In genomic region chr3:98353892-98354291, GRCm38 (mm10) we compare ENCODE assay signal across 10 mouse cellular contexts. TPM values are rescaled to one million over a fixed set of nuclear protein-coding genes. Genes with fewer than 3 reads are reported as not detected.
DNase-seq lines count a peak whose midpoint lies in the region; ATAC-seq and TF ChIP-seq lines count a peak whose summit lies in the region.
"Had no signal": no experiment of that assay in that cellular context is flagged by ENCODE, and none has a peak within 500 bp of the region (broad histone marks: within the 10 kb centered on the region; RNA-seq: fewer than 3 reads in every experiment).

No protein-coding gene starts in this region.

- H3K36me3 ChIP-seq in hindbrain, embryonic 14.5 days (replicated peaks; ENCODE audit: control insufficient read depth, insufficient read depth) = no peaks in the 10 kb centered on the region
- H3K36me3 ChIP-seq in hindbrain, embryonic 16.5 days (ENCODE audit: control insufficient read depth, insufficient read depth, low read length) = no peaks in the 10 kb centered on the region
- H3K36me3 ChIP-seq: limb, embryonic 13.5 days; stomach, embryonic 15.5 days had no signal

- TF ChIP-seq CTCF in layer of hippocampus, adult 2 months (conservative IDR thresholded peaks at IDR 0.05) = peak; percentile 86

- H3K9ac ChIP-seq in hindbrain, embryonic 14.5 days = no peak overlapping the region
- no peak overlapping the region for H3K9ac ChIP-seq in hindbrain, embryonic 16.5 days (ENCODE audit: low read depth, low read length)
- H3K9ac ChIP-seq: limb, embryonic 13.5 days; stomach, embryonic 15.5 days had no signal

- H3K4me1 ChIP-seq in hindbrain, embryonic 14.5 days (replicated peaks; ENCODE audit: control insufficient read depth, insufficient read depth, low read length) = peaks cover 3% of the 10 kb centered on the region; the same call in 1 of the 2 replicates
- peaks cover 4% of the 10 kb centered on the region; the same call in 1 of the 2 replicates for H3K4me1 ChIP-seq in hindbrain, embryonic 16.5 days (ENCODE audit: control insufficient read depth, insufficient read depth, low read depth, low read length)
- H3K4me1 ChIP-seq: stomach, embryonic 15.5 days had no signal

- H3K4me3 ChIP-seq in hindbrain, embryonic 14.5 days (replicated peaks; ENCODE audit: low read length) = no peak overlapping the region
- H3K4me3 ChIP-seq in hindbrain, embryonic 16.5 days (ENCODE audit: low read length) = no peak overlapping the region
- H3K4me3 ChIP-seq in layer of hippocampus, adult 2 months = no peak overlapping the region
- H3K4me3 ChIP-seq: limb, embryonic 13.5 days; stomach, embryonic 15.5 days had no signal

- no peaks in the 10 kb centered on the region for H3K27me3 ChIP-seq in hindbrain, embryonic 14.5 days (ENCODE audit: control insufficient read depth, insufficient read depth, low read length)
- H3K27me3 ChIP-seq in hindbrain, embryonic 16.5 days (replicated peaks; ENCODE audit: control insufficient read depth, insufficient read depth, low read length) = no peaks in the 10 kb centered on the region
- H3K27me3 ChIP-seq: limb, embryonic 13.5 days; stomach, embryonic 15.5 days had no signal

- WGBS in hindbrain, embryonic 14.5 days = 34% methylated on average over 7 of the region's 7 CpGs
- WGBS in hindbrain, embryonic 16.5 days = 30% methylated on average over 7 of the region's 7 CpGs

- no peaks in the 10 kb centered on the region for H3K9me3 ChIP-seq in hindbrain, embryonic 14.5 days (ENCODE audit: control insufficient read depth, low read length)
- H3K9me3 ChIP-seq in hindbrain, embryonic 16.5 days (ENCODE audit: control insufficient read depth, low read length) = no peaks in the 10 kb centered on the region
- H3K9me3 ChIP-seq: limb, embryonic 13.5 days; stomach, embryonic 15.5 days had no signal

- ATAC-seq in hindbrain, embryonic 14.5 days (ENCODE audit: low FRiP score) = no peak
- ATAC-seq in hindbrain, embryonic 16.5 days = no peak
- ATAC-seq in megakaryocyte progenitor cell, adult 5-6 weeks (replicated peaks; ENCODE audit: poor library complexity) = peak; percentile 40

- no peak overlapping the region for H3K4me2 ChIP-seq in hindbrain, embryonic 14.5 days (replicated peaks)
- H3K4me2 ChIP-seq in hindbrain, embryonic 16.5 days (ENCODE audit: low read length) = no peak overlapping the region
- H3K4me2 ChIP-seq: limb, embryonic 13.5 days; stomach, embryonic 15.5 days had no signal

- H3K27ac ChIP-seq in hindbrain, embryonic 14.5 days = no peak overlapping the region
- H3K27ac ChIP-seq in hindbrain, embryonic 16.5 days (ENCODE audit: low read depth, low read length) = no peak overlapping the region
- H3K27ac ChIP-seq in layer of hippocampus, adult 2 months = no peak overlapping the region
- H3K27ac ChIP-seq: limb, embryonic 13.5 days; stomach, embryonic 15.5 days had no signal

- peak; percentile 88 for DNase-seq in hindbrain, embryonic 14.5 days (ENCODE audit: low spot score)
- DNase-seq in ES-CJ7 (ENCODE audit: low read depth, low spot score) = peak; percentile 52
- peak; percentile 67 for DNase-seq in cerebellum, adult 9-10 months
- DNase-seq in gastrocnemius, postnatal 10 days = peak; percentile 71
- peak; percentile 59 to 79 for DNase-seq in layer of hippocampus, adult 2 months (ENCODE audit: low spot score in 2 of 2)
- peak; percentile 72 for DNase-seq in thymus, postnatal 0 days (ENCODE audit: low spot score)

RNA-seq across cellular contexts. Expression of gene Phgdh, which starts 14.1 kb away (rescaled TPM):
- polyA plus RNA-seq in hindbrain, embryonic 14.5 days (2014; fragmentation: Nextera tagmentation; extraction: Ambion mirVana) = 160 and 173 TPM in 2 replicates
- 197 and 219 TPM in 2 replicates for polyA plus RNA-seq in hindbrain, embryonic 16.5 days (2015; fragmentation: Nextera tagmentation; extraction: Ambion mirVana)
- total RNA-seq in gastrocnemius, postnatal 10 days (2021) = 10 to 100 TPM; 13.4 to 16.9 TPM
- total RNA-seq in layer of hippocampus, adult 2 months (2021) = 10 to 100 TPM; 66.8 to 82.0 TPM
- total RNA-seq in megakaryocyte progenitor cell, adult 5-6 weeks (2015) = 108 and 138 TPM in 2 replicates
- total RNA-seq in megakaryocyte progenitor cell, adult 5-6 weeks (2017) = 493 and 521 TPM in 2 replicates
- polyA plus RNA-seq in thymus, postnatal 0 days (2015; fragmentation: Nextera tagmentation; extraction: Ambion mirVana) = 328 and 352 TPM in 2 replicates

RNA-seq across cellular contexts. Expression of gene Zfp697, which starts 28.4 kb away (rescaled TPM):
- 20.6 and 21.5 TPM in 2 replicates for polyA plus RNA-seq in hindbrain, embryonic 14.5 days (2014; fragmentation: Nextera tagmentation; extraction: Ambion mirVana)
- 14.4 and 15.1 TPM in 2 replicates for polyA plus RNA-seq in hindbrain, embryonic 16.5 days (2015; fragmentation: Nextera tagmentation; extraction: Ambion mirVana)
- 1 to 10 TPM; 1.8 to 2.7 TPM for total RNA-seq in gastrocnemius, postnatal 10 days (2021)
- 10 to 100 TPM; 28.5 to 29.1 TPM for total RNA-seq in layer of hippocampus, adult 2 months (2021)
- 0.90 and 1.2 TPM in 2 replicates for total RNA-seq in megakaryocyte progenitor cell, adult 5-6 weeks (2015)
- 0.54 and 0.84 TPM in 2 replicates for total RNA-seq in megakaryocyte progenitor cell, adult 5-6 weeks (2017)
- 1.3 and 1.4 TPM in 2 replicates for polyA plus RNA-seq in thymus, postnatal 0 days (2015; fragmentation: Nextera tagmentation; extraction: Ambion mirVana)

Comparison
In these comparisons a context has a peak if more than half of its experiments do, and no peak if none do; other contexts are left out.
1. RNA of gene Zfp697, which starts 28.4 kb away (total RNA-seq): 28.5 to 29.1 TPM in layer of hippocampus, adult 2 months; 1.8 to 2.7 TPM in gastrocnemius, postnatal 10 days and 0.54 to 1.2 TPM in megakaryocyte progenitor cell, adult 5-6 weeks; every median in the first group is over 4 times any median in the second.
2. Peak in every context shown above with its lines, with median percentiles within 50 percentile points of each other: DNase-seq.